Mouse (Mus musculus) olfactory bulb, adult 2 months (tissue): ENCODE data around the gene Itga1. TPM values are rescaled to one million over a fixed set of nuclear protein-coding genes. Genes with fewer than 3 reads are reported as not detected.

Experiments
- H3K27ac ChIP-seq: fragments of 200-500 bp; 2 replicates; pipeline ENCODE4 v1.5.1; 2012; ENCODE audit warnings: low read depth, low read length; ENCODE audit not compliant: insufficient read depth
- H3K4me1 ChIP-seq: fragments of 200-500 bp; 2 replicates; pipeline ENCODE4 v1.6.1; 2012; ENCODE audit warnings: low read length; ENCODE audit not compliant: control insufficient read depth, insufficient read depth
- H3K4me3 ChIP-seq: fragments of 200-500 bp; 2 replicates; pipeline ENCODE4 v1.5.1; 2012; ENCODE audit warnings: mild to moderate bottlenecking, low read depth, low read length, moderate library complexity; ENCODE audit not compliant: insufficient read depth
- CTCF ChIP-seq: fragments of 200-500 bp; IDR thresholded peaks from 2 replicates; pipeline ENCODE4 v1.5.1; 2012; ENCODE audit warnings: low read depth, mild to moderate bottlenecking, low read length, moderate library complexity; ENCODE audit not compliant: insufficient read depth
- POLR2A ChIP-seq: fragments of 200-500 bp; IDR thresholded peaks from 2 replicates; pipeline ENCODE4 v1.6.1; 2012; ENCODE audit warnings: mild to moderate bottlenecking, low read depth, low read length, moderate library complexity; ENCODE audit not compliant: insufficient read depth
- WGBS: fragments of 180-500 bp; shearing (Covaris S2); methylation state at CpG from one replicate; pipeline ENCODE4 v1.1.7; 2018; 5-methylcytosine and 5-hydroxymethylcytosine counted together
- polyA plus RNA-seq: library from polyadenylated mRNA; stranded (reverse); fragments of >200 nt; gene quantifications from 2 replicates; pipeline ENCODE4 v1.2.4, GENCODE M21; 2012; ENCODE audit warnings: low replicate concordance; ENCODE audit not compliant: missing spikeins, insufficient read depth, insufficient read length

Gene Itga1
- polyA plus RNA-seq, 1 experiment: not detected

DNA sequence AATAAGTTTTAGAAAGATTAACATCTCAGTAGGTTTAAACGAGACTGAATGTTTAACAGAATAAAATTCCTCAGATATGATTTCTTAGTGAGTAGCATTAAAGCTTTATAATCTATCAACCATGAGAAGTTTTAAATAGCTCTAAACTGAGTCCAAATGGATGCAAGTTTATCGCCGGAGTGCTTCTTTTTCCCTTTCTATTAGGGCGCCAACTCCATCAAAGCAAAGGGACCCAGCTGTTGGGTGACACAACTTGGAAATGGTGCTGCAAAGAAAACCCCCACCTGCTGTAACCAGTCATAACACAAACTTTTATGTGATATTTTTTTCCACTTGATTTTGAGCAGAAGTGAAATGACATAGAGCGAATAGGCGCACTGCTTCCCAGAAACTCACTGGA, 29.4 kb downstream of the Itga1 start:
- no peak overlapping the region for H3K4me3 ChIP-seq
- 94% methylated on average over 6 of the region's 6 CpGs for WGBS
- no peak overlapping the region for H3K27ac ChIP-seq
- no peaks in the 10 kb centered on the region for H3K4me1 ChIP-seq
- no peak for TF ChIP-seq CTCF
- TF ChIP-seq POLR2A: no peak

DNA sequence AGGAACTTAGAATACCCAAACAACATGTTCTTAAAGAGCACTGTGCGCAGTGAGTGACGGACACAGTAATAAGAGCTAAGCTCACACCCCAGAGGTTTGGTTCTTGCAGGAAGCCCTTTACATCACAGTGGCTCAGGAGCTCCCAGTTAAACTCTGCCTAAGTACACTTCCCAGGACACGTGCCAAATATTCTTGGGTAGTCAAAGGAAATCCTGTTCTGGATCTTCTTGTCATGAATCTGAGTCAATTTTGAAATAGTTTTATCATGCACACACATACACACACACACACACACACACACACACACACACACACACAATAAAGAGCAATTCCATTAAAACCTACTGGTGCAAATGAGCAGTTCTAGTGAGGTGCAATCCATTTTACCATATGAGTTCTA, 30.3 kb downstream of the Itga1 start:
- WGBS: 95% methylated on average over 3 of the region's 3 CpGs
- H3K27ac ChIP-seq: no peak overlapping the region
- no peak overlapping the region for H3K4me3 ChIP-seq
- TF ChIP-seq POLR2A (no peak), CTCF (no peak)
- no peaks in the 10 kb centered on the region for H3K4me1 ChIP-seq

- Histone ChIP-seq H3K27ac (no peak overlapping the region), H3K4me3 (no peak overlapping the region), H3K4me1 (no peaks in the 10 kb centered on the region)
- TF ChIP-seq CTCF (no peak), POLR2A (no peak)
- 92% methylated on average over 1 of the region's 1 CpGs for WGBS
These were observed 33.8 kb downstream of the Itga1 start for GRCm38 (mm10) chr13:115067968-115068330.

GRCm38 (mm10) chr13:115067324-115067967, 34.3 kb downstream of the Itga1 start:
- Histone ChIP-seq H3K4me1 (no peaks in the 10 kb centered on the region), H3K27ac (no peak overlapping the region), H3K4me3 (no peak overlapping the region)
- WGBS: 87% methylated on average over 4 of the region's 4 CpGs
- no peak for TF ChIP-seq POLR2A
- TF ChIP-seq CTCF: no peak

- H3K4me3 ChIP-seq: no peak overlapping the region
- no peaks in the 10 kb centered on the region for H3K4me1 ChIP-seq
- whole genome bisulfite sequencing: 81% methylated on average over 5 of the region's 5 CpGs
- TF ChIP-seq CTCF (no peak), POLR2A (no peak)
- no peak overlapping the region for H3K27ac ChIP-seq
These were observed 44.2 kb downstream of the Itga1 start for GRCm38 (mm10) chr13:115057555-115057954.

DNA sequence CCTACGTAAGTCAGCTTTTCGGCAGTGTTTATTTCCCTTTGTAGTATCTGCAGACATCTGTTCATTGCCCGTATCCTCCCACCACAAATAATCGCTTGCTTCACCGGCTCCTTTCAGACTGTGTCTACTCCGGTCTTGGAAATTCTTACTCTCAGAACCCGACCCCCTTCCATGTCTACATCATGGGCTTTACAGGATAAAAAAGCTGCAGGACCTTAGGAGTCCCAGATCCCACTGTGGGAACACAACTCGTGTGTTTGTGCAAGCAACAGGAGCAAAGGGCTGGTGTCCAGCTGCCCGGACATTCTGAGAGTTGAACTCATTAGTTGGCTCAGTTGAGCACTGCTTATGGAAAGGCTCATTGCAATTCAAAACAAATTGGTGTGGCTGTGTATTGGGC, 47.0 kb downstream of the Itga1 start:
- Histone ChIP-seq H3K4me3 (no peak overlapping the region), H3K27ac (no peak overlapping the region), H3K4me1 (no peaks in the 10 kb centered on the region)
- TF ChIP-seq POLR2A (no peak), CTCF (no peak)
- WGBS: 9% methylated on average over 9 of the region's 9 CpGs

GRCm38 (mm10) chr13:115052568-115052967, 49.2 kb downstream of the Itga1 start:
- no peaks in the 10 kb centered on the region for H3K4me1 ChIP-seq
- no peak overlapping the region for H3K4me3 ChIP-seq
- no peak for TF ChIP-seq CTCF
- no peak for TF ChIP-seq POLR2A
- no peak overlapping the region for H3K27ac ChIP-seq
- WGBS: 48% methylated on average over 7 of the region's 7 CpGs

- Histone ChIP-seq H3K4me3 (no peak overlapping the region), H3K27ac (no peak overlapping the region), H3K4me1 (no peaks in the 10 kb centered on the region)
- TF ChIP-seq CTCF (no peak), POLR2A (no peak)
- 87% methylated on average over 13 of the region's 13 CpGs for WGBS
These were observed 50.9 kb downstream of the Itga1 start for GRCm38 (mm10) chr13:115050660-115051559.

- Histone ChIP-seq H3K4me1 (no peaks in the 10 kb centered on the region), H3K4me3 (no peak overlapping the region), H3K27ac (no peak overlapping the region)
- TF ChIP-seq POLR2A (no peak), CTCF (no peak)
- WGBS: 64% methylated on average over 2 of the region's 2 CpGs
These were observed 59.1 kb downstream of the Itga1 start for GRCm38 (mm10) chr13:115042652-115043051.
